ENCODE assay signal across 24 mouse cellular contexts in genomic region chr6:39397046-39397445, GRCm38 (mm10). TPM values are rescaled to one million over a fixed set of nuclear protein-coding genes. Genes with fewer than 3 reads are reported as not detected.
DNase-seq lines count a peak whose midpoint lies in the region; ATAC-seq and TF ChIP-seq lines count a peak whose summit lies in the region.
"Had no signal": no experiment of that assay in that cellular context is flagged by ENCODE, and none has a peak within 500 bp of the region (broad histone marks: within the 10 kb centered on the region; RNA-seq: fewer than 3 reads in every experiment).

No protein-coding gene starts in this region.

- in situ Hi-C loops in ES-E14 (cut with MboI; ENCODE audit: low sequenced_read_pairs in 2 of 2, unreplicated experiment in 2 of 2): no loop called here

- H3K4me3 ChIP-seq in ES-Bruce4 (ENCODE audit: low read depth, low read length): no peak overlapping the region
- no peak overlapping the region for H3K4me3 ChIP-seq in ES-E14 (ENCODE audit: insufficient read depth in 1 of 2, low read depth in 1 of 2, low read length in 2 of 2, poor library complexity in 1 of 2, severe bottlenecking in 1 of 2)
- H3K4me3 ChIP-seq in forebrain, embryonic 16.5 days (replicated peaks; ENCODE audit: low read length): no peak overlapping the region
- H3K4me3 ChIP-seq: embryonic facial prominence, embryonic 13.5 days; embryonic facial prominence, embryonic 15.5 days; erythroblast, embryonic 14.5 days; forebrain, embryonic 10.5 days; forebrain, embryonic 12.5 days had no signal

- no peak for TF ChIP-seq POLR2A in ES-Bruce4 (IDR thresholded peaks at IDR 0.05; ENCODE audit: insufficient read depth, low read length)

- peak overlapping the region; percentile 82 for H3K27ac ChIP-seq in ES-Bruce4 (ENCODE audit: insufficient read depth, low read length)
- H3K27ac ChIP-seq in ES-E14 (ENCODE audit: insufficient read depth, low read depth, low read length, poor library complexity, severe bottlenecking): peak overlapping the region; percentile 52; the same call in 1 of the 2 replicates
- no peak overlapping the region for H3K27ac ChIP-seq in forebrain, embryonic 16.5 days (ENCODE audit: low read length)
- H3K27ac ChIP-seq: embryonic facial prominence, embryonic 13.5 days; embryonic facial prominence, embryonic 15.5 days; forebrain, embryonic 10.5 days; forebrain, embryonic 12.5 days had no signal

- no peak overlapping the region for H3K9ac ChIP-seq in ES-Bruce4 (ENCODE audit: low read depth, poor library complexity, severe bottlenecking)
- no peak overlapping the region for H3K9ac ChIP-seq in ES-E14 (ENCODE audit: insufficient read depth, low read depth, low read length, poor library complexity, severe bottlenecking)
- no peak overlapping the region for H3K9ac ChIP-seq in forebrain, embryonic 16.5 days (replicated peaks; ENCODE audit: low read depth, low read length)
- H3K9ac ChIP-seq: embryonic facial prominence, embryonic 13.5 days; embryonic facial prominence, embryonic 15.5 days; forebrain, embryonic 12.5 days; forebrain, postnatal 0 days had no signal

- peaks cover 4% of the 10 kb centered on the region for H3K4me1 ChIP-seq in ES-Bruce4 (ENCODE audit: control insufficient read depth, insufficient read depth, low read length)
- H3K4me1 ChIP-seq in ES-E14 (ENCODE audit: control insufficient read depth in 2 of 2, insufficient read depth in 2 of 2, low read length in 2 of 2, poor library complexity in 1 of 2): peaks cover 17 to 18% of the 10 kb centered on the region in 2 experiments
- H3K4me1 ChIP-seq in forebrain, embryonic 16.5 days (replicated peaks; ENCODE audit: control insufficient read depth, insufficient read depth, low read length): no peaks in the 10 kb centered on the region
- H3K4me1 ChIP-seq: embryonic facial prominence, embryonic 13.5 days; embryonic facial prominence, embryonic 15.5 days; forebrain, embryonic 10.5 days; forebrain, embryonic 12.5 days had no signal

- DNase-seq in ES-E14 (ENCODE audit: low read depth, low spot score): no peak
- peak; percentile 75 for DNase-seq in ZHBTc4 (ENCODE audit: low read depth, low spot score)
- no peak for DNase-seq in heart, postnatal 10 days
- DNase-seq in spleen, adult 18-20 months: no peak
- DNase-seq: adrenal gland, adult 2 months; adrenal gland, postnatal 10 days; adrenal gland, postnatal 36 days; cerebellum, adult 11-12 months; cerebellum, adult 2 months; cerebellum, adult 9-10 months; cerebellum, postnatal 10 days; cerebellum, postnatal 25 days; embryo, embryonic 11 days; forebrain, postnatal 0 days had no signal

- no peak overlapping the region for H3K4me2 ChIP-seq in forebrain, embryonic 16.5 days (ENCODE audit: low read length)
- H3K4me2 ChIP-seq: embryonic facial prominence, embryonic 13.5 days; embryonic facial prominence, embryonic 15.5 days; forebrain, embryonic 12.5 days had no signal

- no peaks in the 10 kb centered on the region for H3K27me3 ChIP-seq in ES-Bruce4 (ENCODE audit: control insufficient read depth, insufficient read depth, low read length, poor library complexity, severe bottlenecking)
- H3K27me3 ChIP-seq in forebrain, embryonic 16.5 days (replicated peaks; ENCODE audit: control insufficient read depth, insufficient read depth, low read length): no peaks in the 10 kb centered on the region
- H3K27me3 ChIP-seq: embryonic facial prominence, embryonic 13.5 days; embryonic facial prominence, embryonic 15.5 days; forebrain, embryonic 12.5 days had no signal

- H3K9me3 ChIP-seq in ES-Bruce4 (replicated peaks; ENCODE audit: control insufficient read depth, insufficient read depth, low read length, poor library complexity, severe bottlenecking): no peaks in the 10 kb centered on the region
- no peaks in the 10 kb centered on the region for H3K9me3 ChIP-seq in ES-E14 (ENCODE audit: control insufficient read depth, insufficient read depth, low read depth, low read length)
- H3K9me3 ChIP-seq in forebrain, embryonic 16.5 days (ENCODE audit: control insufficient read depth, low read length): no peaks in the 10 kb centered on the region
- H3K9me3 ChIP-seq: embryonic facial prominence, embryonic 13.5 days; embryonic facial prominence, embryonic 15.5 days; forebrain, embryonic 10.5 days; forebrain, embryonic 12.5 days had no signal

- no peak for TF ChIP-seq CTCF in ES-Bruce4 (IDR thresholded peaks at IDR 0.05; ENCODE audit: low read depth, low read length)

- no peak for ATAC-seq in forebrain, embryonic 16.5 days
- ATAC-seq: forebrain, embryonic 14.5 days; forebrain, postnatal 0 days had no signal

- H3K36me3 ChIP-seq in ES-Bruce4 (ENCODE audit: control insufficient read depth, insufficient read depth, low read length, poor library complexity, severe bottlenecking) (peaks cover 52% of the 10 kb centered on the region), ES-E14 (ENCODE audit: control insufficient read depth, insufficient read depth, low read length, poor library complexity, severe bottlenecking) (peaks cover 61% of the 10 kb centered on the region)
- peaks cover 10% of the 10 kb centered on the region for H3K36me3 ChIP-seq in forebrain, embryonic 16.5 days (ENCODE audit: control insufficient read depth, insufficient read depth)

- WGBS in forebrain, embryonic 16.5 days: 97% methylated on average over 6 of the region's 6 CpGs

- intact Hi-C loops in heart, postnatal 10 days (cut with DNase I): no loop called here

- no peak for TF ChIP-seq EP300 in ES-Bruce4 (IDR thresholded peaks at IDR 0.05; ENCODE audit: insufficient read depth, low read depth, low read length)

TF ChIP-seq in ES-E14, 5 proteins besides CTCF, POLR2A, EP300 and RAD21:
- peak; percentile 52; the same call in 1 of the 2 replicates for TF ChIP-seq ZNF384 (IDR thresholded peaks at IDR 0.05; ENCODE audit: low read depth, low read length)
- TF ChIP-seq MAFK (IDR thresholded peaks at IDR 0.05; ENCODE audit: insufficient read depth, low read depth, low read length): no peak
- no peak for TF ChIP-seq ZC3H11A (IDR thresholded peaks at IDR 0.05; ENCODE audit: borderline replicate concordance, low read depth, low read length)
- no peak for TF ChIP-seq CHD2 (IDR thresholded peaks at IDR 0.05; ENCODE audit: low read depth, low read length)
TF ChIP-seq in ES-E14: peak in this region for 1.

RNA-seq across cellular contexts. Expression of gene Rab19, which starts 16.1 kb away (rescaled TPM):
- 0.90 and 1.3 TPM in 2 replicates for polyA plus RNA-seq in ES-Bruce4 (2011; ENCODE audit: insufficient read depth, insufficient read length, low read depth, missing spikeins)
- 0.53 and 0.62 TPM in 2 replicates for total RNA-seq in ES-E14 (2012; rRNA removed)
- total RNA-seq in heart, postnatal 10 days (2021): under 1 TPM; 0.22 to 0.32 TPM
- 0.20 and 0.30 TPM in 2 replicates for polyA plus RNA-seq in forebrain, embryonic 16.5 days (2015; fragmentation: Nextera tagmentation; extraction: Ambion mirVana)
- total RNA-seq: forebrain, postnatal 0 days; MEL had no signal
- polyA plus RNA-seq: adrenal gland, adult 2 months; C2C12; erythroblast, embryonic 14.5 days had no signal

RNA-seq across cellular contexts. Expression of gene Slc37a3, which starts 19.6 kb away (rescaled TPM):
- 49.6 and 52.7 TPM in 2 replicates for polyA plus RNA-seq in ES-Bruce4 (2011; ENCODE audit: insufficient read depth, insufficient read length, low read depth, missing spikeins)
- total RNA-seq in ES-E14 (2012; rRNA removed): 45.2 and 66.4 TPM in 2 replicates
- total RNA-seq in heart, postnatal 10 days (2021): 10 to 100 TPM; 29.9 to 37.7 TPM
- 69.3 and 76.8 TPM in 2 replicates for polyA plus RNA-seq in forebrain, embryonic 16.5 days (2015; fragmentation: Nextera tagmentation; extraction: Ambion mirVana)

RNA-seq across cellular contexts. Expression of gene Mkrn1, which starts 23.2 kb away (rescaled TPM):
- 350 and 361 TPM in 2 replicates for polyA plus RNA-seq in ES-Bruce4 (2011; ENCODE audit: insufficient read depth, insufficient read length, low read depth, missing spikeins)
- total RNA-seq in ES-E14 (2012; rRNA removed): 652 and 719 TPM in 2 replicates
- total RNA-seq in heart, postnatal 10 days (2021): 10 to 100 TPM; 52.7 to 84.4 TPM
- 240 and 244 TPM in 2 replicates for polyA plus RNA-seq in forebrain, embryonic 16.5 days (2015; fragmentation: Nextera tagmentation; extraction: Ambion mirVana)
